Mouse (Mus musculus) olfactory bulb, adult 2 months (tissue): ENCODE data around the gene Npff.

Experiments used
- CTCF ChIP-seq: fragments of 200-500 bp; IDR thresholded peaks from 2 replicates; pipeline ENCODE4 v1.5.1; 2012; ENCODE audit warnings: low read depth, mild to moderate bottlenecking, low read length, moderate library complexity; ENCODE audit not compliant: insufficient read depth
- POLR2A ChIP-seq: fragments of 200-500 bp; IDR thresholded peaks from 2 replicates; pipeline ENCODE4 v1.6.1; 2012; ENCODE audit warnings: mild to moderate bottlenecking, low read depth, low read length, moderate library complexity; ENCODE audit not compliant: insufficient read depth

DNA sequence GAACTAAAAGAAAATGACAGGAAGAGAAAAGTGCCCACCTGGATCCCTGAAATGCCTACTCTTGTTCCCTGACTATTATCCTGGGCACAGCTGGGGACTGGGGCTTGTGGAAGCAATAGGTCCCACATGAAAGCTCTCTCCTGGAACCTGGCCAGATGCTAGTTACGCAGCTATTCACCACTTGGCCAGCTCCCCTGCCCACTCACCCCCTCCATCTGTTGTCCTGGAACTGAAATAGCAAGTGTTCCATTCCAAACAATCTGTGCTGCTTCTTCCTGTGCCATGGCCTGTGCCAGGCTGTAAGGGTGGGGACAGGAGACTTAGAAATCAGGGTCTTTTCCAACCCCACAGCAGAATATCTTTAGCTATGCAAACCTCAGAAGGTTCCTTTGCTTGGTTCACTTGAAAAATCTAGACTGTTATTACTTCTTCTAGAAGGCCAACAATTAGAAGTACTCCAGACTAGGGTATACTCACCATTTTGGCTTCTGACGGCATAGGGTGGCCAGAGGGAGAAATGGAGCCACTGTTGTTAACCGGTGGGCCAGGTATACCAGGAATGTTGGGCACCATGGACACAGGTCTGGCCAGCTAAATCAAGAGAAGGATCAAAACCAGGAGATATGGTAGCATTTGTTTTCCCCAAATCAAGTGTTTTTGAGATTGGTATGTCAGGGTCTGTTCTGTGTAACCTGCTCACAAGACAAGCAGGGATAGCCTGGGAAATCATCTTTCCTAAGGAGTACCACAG, 22.1 kb upstream of the Npff start:
- TF ChIP-seq POLR2A (no peak), CTCF (no peak)
